Mouse (Mus musculus) lung, adult 2 months (tissue): Measurements from ENCODE around the gene Clstn2.

ENCODE experiments used
- CTCF ChIP-seq: fragments of 200-500 bp; IDR thresholded peaks from 2 replicates; pipeline ENCODE4 v1.5.1; 2011; ENCODE audit warnings: mild to moderate bottlenecking, low read length, control low read depth; ENCODE audit not compliant: insufficient read depth
- POLR2A ChIP-seq: fragments of 200-500 bp; IDR thresholded peaks from 2 replicates; pipeline ENCODE4 v1.6.1; 2011; ENCODE audit warnings: low read depth, mild to moderate bottlenecking, control low read depth, low read length, borderline replicate concordance; ENCODE audit errors: extremely low read depth

DNA sequence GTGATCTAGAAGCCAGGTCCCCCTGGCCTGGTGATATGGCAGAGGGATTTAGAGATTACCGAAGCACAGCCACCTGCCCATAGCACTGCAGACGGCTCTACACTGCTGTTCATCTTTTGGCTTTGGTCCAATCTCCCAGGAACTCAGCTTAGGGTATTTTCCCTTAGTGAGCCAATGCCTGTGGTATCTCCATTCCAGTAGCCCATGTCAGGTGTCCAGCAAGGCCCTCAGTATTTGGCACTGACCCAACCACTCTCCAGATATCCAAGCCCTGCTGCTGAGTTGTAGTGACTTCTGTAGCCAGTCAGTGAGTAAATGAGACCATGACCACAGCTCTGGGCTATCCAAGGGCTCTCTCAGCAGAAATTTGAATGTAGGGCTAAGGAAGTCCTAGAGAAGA, 330.0 kb downstream of the Clstn2 start:
- no peak for TF ChIP-seq POLR2A
- no peak for TF ChIP-seq CTCF
